Mouse (Mus musculus) urinary bladder, adult 2 months (tissue): ENCODE measurements around the gene Marveld3. TPM values are rescaled to one million over a fixed set of nuclear protein-coding genes. Genes with fewer than 3 reads are reported as not detected.

ENCODE experiments used
- DNase-seq: peaks from one replicate; pipeline ENCODE4 v3.0.0; 2022; ENCODE audit warnings: low spot score
- polyA plus RNA-seq: library from polyadenylated mRNA; depleted of rRNA; stranded (reverse); fragments of >200 nt; gene quantifications from 2 replicates; pipeline ENCODE4 v1.2.3, GENCODE M21; 2012; rRNA removed

The Marveld3 gene
- 10.2 and 10.6 TPM in 2 replicates for polyA plus RNA-seq

DNA sequence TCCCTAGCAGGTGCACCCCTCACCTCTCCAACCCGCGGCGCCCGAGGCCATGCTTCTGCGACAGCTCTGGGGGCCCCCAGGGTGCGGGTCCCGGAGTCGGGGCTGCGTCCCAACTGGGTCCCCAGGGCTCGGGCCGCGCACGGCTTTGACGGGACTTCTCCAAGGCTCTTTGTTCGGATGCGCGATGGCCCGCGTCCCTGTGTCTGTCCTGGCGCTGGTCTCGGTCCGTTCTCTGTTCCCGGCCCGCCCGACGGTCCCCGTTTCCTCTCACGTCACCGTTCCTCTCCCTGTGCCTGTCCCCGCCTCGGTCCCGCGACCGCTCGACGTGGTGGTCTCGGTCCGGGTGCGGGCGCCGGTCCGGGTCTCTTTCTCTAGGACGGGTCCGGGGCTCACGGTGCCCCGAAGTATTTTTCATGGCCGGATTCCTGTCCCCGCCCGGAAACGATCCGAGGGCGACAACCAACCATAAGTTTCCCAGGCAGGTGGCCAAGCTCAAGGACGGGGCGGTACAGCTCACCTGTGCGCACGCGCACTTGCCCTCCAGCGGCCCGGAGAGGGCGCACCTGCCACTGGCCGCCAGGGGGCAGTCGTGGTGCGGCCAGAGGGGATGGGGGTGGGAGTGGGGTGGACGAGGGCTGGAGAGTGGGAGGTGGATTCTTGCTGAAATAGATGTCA, at the start of gene Marveld3:
Marveld3 (minus strand) TSS at position 511 of the 675 bp plus-strand sequence.
- DNase-seq: peak; percentile 75

DNA sequence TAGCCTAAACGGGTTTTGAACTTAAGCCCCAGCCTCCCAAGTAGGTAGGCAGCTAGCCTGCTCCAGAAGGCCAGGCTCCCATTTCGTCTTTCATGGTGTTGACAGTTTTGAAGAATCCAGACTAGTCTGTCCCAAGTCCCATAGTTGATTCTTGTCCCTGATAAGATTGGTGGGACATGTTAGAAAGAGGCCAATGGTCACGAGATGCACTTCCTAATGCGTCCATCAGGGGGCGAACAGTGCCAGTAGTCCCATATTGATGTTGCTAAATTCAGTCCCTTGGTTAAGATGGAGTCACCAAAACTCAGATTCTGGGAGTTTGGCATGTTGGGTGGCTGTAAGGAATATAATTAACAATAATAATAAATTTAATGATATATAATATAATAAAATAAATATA, 48.9 kb upstream of the Marveld3 start:
- DNase-seq: no peak

DNA sequence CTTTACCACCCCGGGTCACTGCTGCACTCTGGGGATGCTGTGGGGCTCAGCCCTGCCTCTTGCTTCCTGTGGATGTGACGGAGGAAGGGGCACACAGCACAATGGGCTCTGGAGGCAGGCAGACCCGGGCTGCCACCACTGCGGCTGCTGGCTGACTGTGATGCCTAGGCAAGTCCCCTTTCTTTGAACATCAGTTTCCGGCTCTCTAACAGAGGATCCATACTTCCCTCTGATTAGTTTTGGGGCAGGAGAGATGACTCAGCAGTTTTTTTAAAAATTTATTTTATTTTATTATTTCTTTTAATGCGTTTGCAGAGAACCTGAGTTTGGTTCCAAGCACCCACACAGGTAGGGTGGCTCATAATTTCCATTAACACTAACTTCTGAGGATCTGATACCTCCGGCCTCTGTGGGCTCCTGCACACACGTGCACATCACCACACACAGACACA, 47.0 kb upstream of the Marveld3 start:
- DNase-seq: no peak

DNA sequence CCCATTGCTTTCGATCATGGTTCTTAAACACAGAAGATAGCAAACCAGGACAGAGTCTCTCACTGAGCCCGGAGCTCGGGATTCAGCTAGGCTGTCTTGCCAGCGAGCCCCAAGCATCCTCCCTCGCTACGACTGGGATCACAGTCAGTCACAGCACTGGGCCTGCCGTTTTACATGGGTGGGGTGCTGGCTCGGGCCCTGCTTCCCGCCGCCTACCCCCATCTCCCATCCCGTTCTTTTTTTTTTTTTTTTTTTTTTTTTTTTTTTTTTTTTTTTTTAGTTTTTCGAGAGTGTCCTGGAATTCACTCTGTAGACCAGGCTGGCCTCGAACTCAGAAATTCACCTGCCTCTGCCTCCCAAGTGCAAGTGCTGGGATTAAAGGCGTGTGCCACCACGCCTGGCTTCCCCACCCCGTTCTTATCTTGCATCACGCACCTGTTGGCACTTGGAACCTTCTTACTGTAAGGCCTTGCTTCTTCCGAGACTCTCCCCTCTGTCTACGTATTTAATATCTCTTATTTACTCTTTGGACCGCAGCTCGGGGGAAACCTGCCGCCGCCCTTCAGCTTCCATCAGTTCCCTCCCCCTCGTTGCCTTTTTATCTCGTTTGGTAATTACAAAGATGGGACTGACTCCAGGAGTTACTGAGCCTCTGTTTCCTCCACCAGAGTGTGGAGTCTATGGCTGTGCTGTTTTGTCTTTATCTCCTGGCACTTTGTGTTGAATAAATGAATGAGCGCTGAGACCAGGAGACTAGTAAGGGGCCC, 46.4 kb upstream of the Marveld3 start:
- no peak for DNase-seq

DNA sequence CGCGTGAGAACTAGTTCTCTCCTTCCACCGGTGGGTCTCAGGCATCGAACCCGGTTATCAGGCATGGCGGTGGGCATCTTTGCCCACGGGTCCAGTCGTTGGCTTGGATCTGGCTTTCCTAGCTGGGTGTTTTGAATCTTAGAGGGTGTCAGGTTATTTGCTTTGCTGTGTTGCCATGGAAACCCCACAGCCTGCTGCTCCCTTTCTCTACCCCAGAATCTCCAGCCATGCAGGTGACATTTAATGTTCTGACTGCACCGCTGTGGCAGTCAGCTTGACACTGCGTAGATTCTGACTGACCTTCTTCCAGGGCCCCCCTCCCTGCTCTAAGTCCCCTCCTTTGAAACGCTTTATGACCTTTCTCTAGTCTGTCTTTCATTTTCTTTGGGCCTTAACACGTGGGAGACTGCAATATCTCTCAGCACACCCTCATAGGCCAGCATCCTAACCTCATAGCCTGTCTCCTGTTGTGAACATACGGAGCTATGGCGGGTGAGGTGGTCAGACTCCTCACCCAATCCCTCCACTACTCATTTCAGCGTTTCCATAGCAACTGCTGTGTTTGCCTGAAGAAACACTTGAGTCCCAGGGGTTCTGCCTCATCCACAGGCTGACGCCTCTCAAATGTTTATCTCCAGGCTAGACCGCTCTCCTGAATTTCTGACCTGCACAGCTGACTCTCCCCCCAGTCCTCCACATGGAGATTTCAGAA, 44.5 kb upstream of the Marveld3 start:
- DNase-seq: no peak

DNA sequence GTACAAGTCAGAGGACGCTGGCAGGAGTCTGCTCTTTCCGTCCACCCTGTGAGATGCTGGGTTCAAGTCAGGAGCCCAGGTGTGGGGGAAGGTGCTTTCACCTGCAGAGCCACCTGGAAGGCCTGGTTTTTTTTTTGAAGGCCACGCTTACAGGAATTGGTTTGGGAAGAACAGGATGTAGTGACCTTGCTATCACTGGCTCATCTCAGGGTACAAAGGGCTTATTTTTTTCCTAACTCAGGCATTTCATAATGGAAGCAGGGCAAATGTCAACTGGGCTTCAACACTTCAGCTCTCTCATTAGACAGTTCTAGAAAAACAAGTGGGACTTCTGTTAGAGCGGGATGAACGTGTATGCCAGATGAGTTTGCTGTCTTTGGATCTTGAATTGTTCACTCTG, 42.3 kb upstream of the Marveld3 start:
- DNase-seq: no peak

DNA sequence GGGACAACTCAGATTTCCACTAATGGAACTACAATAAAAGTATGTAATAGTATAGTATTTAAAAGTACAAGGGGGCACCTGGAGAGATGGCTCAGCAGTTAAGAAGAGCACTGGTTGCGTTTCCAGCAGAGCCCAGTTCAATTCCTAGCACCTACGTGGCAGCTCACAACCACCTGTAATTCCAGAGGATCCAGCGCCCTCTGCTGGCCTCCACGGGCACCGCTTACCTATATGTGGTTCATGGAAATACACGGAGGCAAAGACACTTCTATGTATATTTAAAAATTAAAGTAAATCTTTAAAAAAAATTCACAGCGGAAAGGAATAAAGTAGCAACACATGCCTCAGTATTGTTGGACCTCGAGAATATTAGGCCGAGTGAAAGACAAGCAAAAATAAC, 41.0 kb upstream of the Marveld3 start:
- DNase-seq: no peak

DNA sequence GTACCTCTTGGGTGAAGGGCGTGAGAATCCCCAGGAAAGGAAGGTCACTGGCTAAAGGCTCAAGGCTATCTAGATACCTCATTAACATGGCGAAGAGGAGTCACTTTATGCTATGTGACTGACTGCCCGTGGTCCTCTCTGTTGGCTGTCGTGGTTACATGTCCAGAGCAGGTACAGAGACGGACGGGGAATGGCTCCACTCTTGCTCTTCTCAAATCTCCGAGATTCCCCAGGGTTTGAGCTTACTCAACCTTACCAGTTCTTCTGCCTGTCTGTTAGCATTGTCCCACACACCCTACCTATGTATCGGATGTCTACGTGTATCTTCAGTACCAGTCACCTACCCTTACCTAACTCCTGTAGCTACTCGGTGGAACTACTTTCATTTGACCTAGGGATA, 38.0 kb upstream of the Marveld3 start:
- DNase-seq: no peak

DNA sequence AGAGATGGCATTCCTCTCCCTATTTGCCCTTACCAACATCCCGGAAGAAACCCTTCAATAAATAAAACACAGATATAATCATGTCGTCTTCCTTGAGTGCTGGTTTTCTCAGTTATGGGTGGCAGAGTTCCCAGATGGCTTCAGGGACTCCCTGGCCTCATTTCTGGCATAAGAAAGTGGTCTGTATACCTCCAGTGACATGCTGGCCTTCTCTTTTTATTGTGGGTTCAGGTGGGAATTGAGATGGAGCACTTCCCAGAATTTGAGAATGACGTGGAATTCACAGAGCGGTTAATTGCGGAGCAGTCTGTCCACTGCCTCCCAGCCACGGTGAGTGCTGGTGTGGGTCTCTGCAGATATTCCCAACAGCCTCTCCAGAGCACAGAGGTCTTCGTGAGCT, 36.1 kb upstream of the Marveld3 start:
- DNase-seq: no peak

DNA sequence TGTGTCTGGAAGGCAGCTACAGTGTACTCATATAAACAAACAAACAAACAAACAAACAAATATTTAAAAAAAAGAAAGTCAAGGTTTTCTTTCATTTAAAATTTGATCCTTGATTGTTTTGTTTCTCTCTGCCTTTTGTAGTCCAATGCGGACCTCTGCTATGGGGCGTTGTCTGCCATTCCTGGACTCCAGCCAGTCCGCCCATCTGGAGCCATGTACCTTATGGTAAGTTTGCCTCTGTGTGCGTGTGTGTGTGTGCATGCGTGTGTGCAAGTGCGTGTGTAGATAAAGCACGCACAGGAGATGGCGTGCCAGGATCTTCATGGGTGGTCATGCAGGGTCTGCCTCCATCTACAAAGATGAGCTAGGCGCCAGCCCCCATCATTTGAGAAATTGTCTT, 35.4 kb upstream of the Marveld3 start:
- DNase-seq: no peak

DNA sequence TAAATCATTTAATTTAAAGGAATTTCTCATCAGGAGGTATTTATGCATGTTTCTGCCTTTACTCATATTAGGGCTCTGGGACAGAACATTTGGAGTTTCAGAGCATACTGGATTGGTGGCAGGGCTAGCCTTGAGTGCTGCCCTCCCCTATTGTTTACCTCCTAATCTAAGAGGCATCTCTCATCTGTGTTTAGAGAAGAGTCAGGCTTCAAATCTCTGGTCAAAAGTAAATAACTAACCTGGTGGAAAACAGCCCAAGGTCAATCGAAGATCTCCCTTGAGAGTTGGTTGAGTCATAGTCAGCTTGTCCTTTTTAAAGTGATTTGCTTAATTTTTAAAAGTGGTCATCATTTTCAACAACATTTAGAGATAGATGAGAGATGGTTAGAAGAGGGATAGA, 30.9 kb upstream of the Marveld3 start:
- no peak for DNase-seq

DNA sequence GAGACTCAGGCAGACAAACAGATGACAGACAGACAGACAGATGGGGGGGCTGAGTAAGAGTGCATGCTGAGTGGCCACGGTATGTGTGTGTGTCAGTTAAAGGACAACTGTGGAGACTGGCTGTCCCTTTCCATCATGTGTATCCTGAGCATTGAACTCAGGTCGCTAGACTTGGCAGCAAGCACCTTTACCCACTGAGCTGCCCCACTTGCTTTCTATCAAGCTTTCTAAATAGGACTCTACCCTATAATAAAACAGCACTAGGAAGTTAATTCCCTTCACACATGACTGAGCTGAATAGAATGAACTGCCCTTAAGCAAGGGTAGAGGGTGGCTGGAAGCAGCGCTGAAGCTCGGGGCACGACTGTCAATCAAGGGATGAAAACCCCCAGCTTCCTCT, 30.2 kb upstream of the Marveld3 start:
- no peak for DNase-seq

DNA sequence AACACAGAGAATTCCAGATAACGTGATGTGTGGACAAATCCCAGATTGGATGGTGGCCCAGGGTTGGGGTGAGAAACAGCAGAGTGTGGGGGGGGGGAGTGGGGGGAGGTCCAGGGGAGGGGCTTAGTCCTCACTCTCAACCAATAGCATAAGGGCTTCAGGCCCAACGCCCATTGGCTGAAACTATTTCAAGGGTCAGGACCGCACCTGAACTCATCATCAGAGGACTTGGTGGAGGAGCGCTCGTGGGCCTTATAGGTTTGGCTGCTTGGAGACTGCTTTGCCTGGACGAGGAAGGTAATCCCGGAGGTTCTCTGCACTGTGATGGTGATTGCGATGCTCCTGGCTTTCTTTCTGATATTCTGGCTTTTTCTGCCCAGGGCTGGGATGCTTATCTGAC, 28.2 kb upstream of the Marveld3 start, which contains the start of gene Tat:
Tat (plus strand) TSS at position 214 of the 400 bp plus-strand sequence.
- no peak for DNase-seq

DNA sequence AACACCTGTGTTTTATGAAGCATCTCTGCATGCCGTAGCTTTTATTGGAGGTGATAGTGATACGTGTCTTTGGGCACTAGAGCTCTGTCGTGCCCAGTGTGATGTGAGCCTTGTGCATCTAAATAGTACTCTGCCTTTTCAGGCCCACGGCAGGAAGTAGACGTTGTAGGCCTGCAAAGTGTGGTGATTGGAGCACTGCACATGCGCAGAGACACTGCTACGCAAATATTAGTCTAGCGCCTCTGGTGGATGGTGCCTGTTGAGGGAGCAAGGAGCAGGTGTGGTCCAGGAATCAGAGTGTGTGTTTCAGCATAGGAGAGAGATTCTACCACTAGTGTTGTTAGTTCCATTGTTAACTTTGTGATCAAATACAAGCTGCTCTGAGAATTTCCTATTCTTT, 27.1 kb upstream of the Marveld3 start:
- DNase-seq: no peak

DNA sequence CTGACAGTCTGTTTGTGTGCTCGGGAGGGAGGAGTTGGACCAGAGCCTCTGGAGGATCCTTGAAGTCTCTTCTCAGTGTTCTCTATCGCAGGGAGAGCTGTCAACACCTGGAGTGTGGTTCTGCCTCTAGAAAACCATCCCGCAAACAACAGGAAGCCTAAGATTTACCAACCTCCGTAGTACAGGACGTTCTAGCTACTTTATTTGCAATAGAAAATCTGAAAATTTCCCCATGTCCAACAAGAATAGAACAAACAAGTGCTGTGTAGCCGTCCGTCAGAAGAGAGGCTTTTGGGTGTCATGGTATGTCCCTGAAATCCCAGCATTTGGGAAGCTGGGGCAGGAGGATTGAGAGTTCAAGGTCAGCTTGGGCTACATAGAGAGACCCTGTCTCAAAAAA, 25.8 kb upstream of the Marveld3 start:
- DNase-seq: no peak

DNA sequence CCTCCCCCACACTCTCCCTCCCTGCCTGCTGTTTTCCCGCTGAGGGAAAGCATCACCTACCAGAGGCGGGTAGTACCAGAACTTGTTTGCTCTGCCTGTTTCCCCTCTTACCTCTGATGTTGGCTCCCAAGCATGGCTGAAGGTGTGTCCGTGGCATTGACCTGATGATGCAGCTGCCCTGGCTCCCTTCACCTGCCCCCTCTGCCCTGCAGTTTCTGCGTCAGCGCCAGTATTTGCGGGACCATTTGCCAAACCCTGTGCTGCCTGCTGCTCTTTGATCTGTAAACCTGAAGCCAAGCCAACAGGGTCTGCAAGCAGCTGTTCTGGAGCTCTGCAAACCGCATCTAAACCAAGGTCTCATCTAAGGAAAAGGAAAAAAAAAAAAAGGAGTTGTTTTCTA, 24.4 kb upstream of the Marveld3 start:
- no peak for DNase-seq

DNA sequence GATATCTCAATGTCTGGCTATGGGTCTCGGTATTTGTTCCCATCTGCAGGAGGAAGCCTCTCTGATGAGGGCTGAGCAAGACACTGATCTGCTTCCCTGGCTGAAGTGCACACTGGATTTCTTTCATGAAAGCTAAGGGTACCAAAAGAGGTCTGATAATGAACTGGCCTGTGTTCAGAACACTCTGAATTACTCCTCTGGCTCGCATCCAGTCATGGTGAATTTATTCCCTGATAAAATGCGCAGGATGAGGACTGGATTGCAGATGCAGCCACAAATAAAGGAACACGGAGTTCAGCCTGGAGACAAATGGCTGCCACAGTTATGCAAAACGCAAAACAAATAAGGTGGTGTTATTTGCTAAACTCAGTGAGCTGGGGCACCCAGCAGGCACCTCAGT, 21.9 kb upstream of the Marveld3 start:
- no peak for DNase-seq

DNA sequence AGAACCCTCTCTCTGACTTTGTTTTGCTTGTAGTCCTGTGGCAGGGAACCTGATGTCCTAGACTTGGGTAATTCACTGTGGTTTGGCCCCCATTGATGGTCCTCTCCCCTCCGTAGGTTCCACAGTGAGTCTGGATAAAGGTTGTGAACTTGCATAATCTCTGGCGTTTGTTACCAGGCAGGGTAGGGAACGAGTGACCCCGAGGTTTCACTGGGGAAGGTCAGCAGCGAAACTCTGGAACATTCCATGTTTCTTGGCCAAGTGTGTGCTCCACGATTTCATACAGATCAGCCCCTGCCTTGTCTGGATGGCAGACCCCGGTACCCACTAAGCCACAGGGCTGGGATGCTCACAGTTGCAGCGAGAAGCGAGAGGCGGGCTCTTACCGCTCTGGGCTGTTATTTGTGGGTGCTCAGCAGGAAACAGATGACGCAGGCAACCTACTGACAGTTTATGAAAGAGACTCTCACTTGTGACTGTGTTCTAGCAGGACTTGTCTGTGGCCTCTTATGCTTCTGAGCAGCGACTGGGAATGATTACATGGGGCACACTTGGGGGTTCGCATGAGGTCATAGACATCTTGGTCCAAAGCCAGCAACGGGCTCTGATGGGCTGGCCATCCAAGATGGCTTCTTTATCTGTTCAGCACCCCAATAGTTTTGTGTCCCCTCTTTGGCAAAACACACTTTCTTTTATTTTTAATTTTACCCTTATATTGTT, 20.5 kb upstream of the Marveld3 start:
- no peak for DNase-seq

DNA sequence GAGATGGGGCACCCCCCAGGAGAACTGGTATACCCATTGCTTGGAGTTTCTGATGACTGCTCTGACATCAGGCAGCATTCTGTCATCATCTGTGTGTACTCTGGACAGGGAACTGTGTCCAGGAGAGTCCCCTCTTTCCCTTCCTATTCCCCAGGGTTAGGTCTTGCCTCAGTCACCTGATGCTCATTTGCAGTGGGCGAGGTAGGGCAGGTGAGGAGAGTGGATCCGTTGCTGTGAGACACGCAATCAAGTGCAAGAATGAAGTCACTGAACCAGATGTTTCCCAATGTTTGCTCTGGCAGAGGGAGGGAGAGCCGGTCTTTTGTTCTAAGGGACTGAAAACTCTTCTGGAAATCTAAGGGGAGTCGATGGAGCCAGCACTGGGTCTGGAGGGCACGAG, 17.3 kb upstream of the Marveld3 start:
- no peak for DNase-seq

DNA sequence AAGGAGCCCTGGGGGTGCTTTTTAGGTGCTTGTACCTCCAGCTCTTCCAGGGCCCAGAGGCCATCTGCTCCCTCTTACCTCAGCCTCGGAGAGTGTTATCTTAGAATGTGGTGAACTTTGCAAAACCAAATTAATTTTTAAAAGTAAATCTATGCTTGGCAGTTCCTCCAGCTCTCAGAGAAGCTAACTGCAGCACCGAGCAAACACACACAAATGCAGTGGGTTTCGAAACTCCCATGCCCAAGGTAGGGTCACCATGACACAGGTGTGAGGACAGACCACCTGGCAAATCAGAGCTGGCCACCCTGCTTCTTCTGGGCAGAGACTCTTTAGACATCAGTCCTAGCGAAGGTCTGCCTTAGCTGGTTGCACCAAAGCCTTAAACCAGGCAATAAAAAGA, 10.9 kb upstream of the Marveld3 start:
- no peak for DNase-seq

DNA sequence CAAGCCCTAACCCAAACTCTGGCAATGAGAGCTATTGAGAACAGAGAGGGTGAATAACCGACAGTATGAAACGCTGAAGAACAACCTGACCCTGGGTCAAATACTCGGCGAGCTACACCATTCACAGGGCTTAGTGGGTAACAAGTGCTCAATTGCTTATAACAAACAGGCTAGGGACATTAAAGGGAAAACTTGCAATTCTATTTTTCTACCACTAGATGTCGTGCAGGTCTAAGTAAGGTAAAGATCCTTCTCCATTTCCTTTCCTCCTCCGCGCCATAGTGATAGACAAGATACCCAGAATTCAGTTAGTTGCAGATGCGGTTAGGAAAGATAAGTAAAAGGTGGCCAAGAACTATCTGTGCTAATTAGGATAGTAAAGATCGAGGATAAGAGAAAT, 8.3 kb upstream of the Marveld3 start:
- no peak for DNase-seq

DNA sequence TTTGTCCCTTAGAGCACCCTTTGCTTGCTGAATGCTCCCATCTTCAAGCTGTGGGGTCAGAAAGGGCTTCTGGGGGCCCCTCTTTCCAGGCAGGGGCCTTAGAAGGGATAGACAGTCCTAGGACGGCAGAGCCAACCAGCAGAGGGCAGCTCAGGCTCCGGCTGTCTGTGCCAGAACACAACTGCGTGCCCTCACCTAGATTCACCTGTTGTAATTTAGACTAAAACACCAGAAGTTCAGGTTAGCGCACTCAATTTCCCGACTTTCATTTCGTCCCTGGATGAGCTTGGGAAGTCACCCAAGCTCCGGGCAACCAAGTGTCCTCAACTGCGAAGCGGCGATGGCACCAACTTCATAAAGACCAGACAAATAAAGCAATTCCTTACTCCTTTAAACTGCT, 6.8 kb upstream of the Marveld3 start:
- DNase-seq: no peak
